Mouse (Mus musculus) thymus, postnatal 14 days (tissue): Measurements from ENCODE around the gene Sec22c.

Experiments
- DNase-seq: peaks from one replicate; pipeline ENCODE4 v3.0.0; 2021

Gene Sec22c

DNA sequence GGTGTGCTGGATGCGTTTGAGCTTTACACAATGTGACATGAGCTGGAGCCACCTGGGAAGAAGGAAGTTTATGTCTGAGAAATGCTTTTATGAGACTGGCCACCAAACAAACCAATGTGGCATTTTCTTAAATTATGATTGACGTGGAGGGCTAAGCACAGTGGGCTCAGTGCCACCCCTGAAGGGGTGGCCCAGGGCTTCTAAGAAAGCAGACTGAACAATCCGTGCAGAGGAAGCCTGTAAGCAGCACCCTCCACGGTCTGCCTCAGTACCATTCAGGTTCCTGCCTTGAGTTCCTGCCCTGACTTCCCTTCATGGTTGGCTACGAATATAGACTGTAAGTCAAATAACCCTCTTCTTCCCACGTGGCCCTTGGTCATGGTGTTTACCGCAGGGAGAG lies 14.6 kb downstream of the Sec22c start:
- no peak for DNase-seq

DNA sequence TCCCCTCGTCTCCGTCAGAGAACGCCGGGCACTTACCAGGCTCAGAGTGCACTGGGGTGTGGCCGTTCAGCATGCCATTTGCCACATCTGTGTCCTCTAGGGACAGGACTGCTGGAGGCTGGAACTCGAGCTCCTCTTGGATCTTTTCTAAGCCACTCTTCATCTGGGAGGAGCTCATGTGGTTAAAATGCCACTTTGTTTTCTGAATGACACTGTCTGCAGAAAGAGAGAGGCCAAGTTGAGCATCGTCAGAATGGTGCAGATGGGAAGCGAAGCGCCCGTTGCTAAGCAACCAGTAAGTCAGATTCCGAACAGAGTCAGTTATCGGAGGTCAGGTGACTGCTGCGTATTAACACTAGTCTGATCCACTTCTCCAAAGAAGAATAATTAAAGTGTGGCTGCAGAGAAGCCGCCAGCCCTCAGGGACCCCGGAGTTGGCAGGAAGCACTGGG lies 15.1 kb downstream of the Sec22c start:
- no peak for DNase-seq

DNA sequence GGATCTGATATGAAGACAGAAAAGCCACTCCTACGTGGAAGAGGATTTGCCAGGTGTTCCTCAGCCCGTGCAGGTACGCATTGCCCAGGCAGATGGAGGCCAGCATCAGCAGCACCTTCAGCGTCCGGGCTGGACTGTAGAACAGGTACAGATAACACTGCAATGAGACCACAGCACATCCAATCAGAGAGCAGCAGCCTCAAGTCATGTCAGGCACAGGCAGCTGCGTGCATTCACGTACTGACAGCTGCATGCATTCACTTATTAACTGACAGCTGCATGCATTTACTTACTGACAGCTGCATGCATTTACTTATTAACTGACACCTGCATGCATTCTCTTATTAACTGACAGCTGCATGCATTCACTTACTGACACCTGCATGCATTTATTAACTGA lies 20.6 kb downstream of the Sec22c start:
- DNase-seq = no peak

DNA sequence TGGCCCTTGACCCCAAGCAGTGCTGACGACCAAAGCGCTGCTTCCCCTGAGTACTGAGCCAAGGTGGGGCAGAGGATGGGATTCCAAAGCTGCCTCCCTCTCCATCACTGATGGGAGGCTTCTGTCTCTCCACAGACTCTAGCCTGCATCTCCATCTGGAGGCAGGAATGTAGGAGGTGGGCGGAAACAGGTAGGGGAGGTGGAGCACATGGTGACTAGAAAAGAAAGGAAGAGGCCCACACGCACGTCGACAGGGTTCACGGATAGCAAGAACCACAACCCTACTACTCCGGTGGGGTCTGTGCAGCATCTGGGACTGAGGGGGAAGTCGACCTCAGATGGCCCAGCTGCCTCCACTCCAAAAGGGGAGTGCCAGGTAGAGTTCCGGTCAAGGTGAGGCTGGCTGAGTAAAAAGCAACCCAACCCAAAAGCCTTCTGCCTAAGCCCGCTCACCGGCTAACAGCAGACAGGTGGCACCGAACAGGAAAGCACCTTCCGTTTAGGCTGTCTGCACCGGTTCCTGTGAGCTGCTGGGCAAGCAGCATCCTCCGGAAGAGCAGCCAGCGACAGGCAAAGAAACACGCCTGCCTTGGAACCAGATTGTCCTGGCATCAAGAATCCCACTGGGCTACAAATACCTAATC lies 23.1 kb downstream of the Sec22c start:
- DNase-seq = peak; percentile 71

DNA sequence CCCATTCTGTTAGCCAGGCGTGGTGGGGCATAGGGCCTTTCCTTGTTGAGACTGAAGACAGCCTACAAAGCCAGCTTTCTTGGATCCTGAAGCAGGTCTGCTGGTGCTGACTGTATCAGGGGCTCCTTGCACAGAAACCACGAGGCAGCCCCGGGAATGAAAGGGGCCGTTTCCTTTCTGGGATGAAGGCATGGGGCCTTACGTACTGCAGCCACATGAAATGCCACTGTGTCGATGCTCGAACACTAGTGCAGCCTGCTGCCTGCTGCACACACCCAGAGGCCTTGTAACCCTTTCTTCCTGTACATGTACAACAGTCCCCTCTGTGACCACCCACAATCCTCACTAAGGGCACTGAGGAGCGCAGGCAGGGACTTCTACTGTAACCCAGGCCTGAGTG lies 24.1 kb downstream of the Sec22c start:
- no peak for DNase-seq

DNA sequence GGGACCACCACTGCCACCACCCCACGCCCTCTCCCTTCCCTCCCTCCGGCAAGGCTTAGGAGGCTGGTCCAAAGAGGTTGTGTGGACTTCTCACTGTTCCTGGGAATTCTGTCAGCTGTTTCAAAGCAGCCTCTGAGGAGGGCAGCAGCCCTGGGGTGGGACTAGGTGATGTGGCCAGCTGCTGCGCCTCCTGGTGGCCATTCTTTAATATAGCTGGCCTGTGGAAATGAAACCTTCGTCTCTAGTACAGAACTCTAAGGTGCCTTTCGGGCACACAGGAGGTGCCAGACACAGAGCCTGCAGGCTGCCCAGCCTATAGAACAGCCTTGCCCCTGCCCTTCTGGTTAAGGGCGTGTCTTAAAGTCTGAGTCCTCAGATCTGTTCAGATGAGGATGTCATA lies 25.7 kb downstream of the Sec22c start:
- peak; percentile 72 for DNase-seq

DNA sequence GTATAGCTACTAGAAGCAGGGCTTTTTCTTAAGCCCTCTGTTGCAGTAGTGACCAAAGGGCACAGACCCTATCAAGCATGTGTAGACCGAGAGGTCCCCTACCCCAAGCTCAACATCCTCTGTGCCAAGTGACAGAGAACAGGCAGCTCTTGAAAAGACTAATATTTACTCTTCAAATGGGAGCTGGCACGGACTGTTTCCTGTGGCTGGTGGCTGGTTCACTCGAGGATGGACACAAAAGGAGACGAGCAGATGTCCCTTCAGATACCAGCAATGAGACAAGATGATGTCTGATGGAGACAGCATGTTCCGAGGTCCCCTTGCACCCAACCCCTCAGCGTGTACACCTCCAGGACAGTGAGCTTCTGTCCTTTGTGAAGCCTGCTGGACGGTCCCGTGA lies 27.8 kb downstream of the Sec22c start:
- DNase-seq = no peak

DNA sequence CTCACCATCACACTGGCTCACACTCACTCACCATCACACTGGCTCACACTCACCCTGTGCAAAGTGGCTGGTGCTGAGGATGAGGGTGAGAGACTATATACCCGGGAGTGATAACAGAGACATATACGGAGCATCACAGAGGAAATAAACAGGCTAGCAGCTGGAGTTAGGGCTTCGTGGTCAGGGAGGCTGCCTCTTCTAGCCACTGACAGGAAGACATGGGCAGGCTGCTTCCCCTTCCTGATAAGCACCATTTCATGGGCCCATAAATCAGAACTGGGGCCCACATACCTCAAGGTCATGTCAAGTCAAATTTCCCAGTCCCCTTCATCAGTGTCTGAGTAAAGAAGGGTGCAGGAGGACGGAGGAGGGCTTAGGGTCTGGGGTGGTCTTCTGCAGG lies 28.2 kb downstream of the Sec22c start:
- no peak for DNase-seq

DNA sequence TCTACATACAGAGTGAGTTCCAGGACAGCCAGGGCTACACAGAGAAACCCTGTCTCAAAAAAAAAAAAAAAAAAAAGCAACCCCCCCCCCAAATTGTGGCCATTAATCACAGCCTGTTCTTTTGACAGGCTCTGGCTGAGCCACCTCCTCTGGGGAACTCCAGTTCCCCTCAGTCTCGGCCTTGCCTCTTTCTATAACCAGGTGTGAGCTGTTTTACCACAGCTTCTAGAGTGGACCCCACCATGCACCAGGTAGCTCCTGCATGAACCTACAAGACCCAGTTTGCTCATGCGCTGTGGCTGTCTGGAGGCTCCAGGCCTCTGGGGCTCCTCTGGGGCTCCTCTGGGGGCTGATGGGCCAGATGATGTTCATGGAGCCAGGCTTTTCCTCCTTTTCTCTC lies 29.7 kb downstream of the Sec22c start:
- no peak for DNase-seq

DNA sequence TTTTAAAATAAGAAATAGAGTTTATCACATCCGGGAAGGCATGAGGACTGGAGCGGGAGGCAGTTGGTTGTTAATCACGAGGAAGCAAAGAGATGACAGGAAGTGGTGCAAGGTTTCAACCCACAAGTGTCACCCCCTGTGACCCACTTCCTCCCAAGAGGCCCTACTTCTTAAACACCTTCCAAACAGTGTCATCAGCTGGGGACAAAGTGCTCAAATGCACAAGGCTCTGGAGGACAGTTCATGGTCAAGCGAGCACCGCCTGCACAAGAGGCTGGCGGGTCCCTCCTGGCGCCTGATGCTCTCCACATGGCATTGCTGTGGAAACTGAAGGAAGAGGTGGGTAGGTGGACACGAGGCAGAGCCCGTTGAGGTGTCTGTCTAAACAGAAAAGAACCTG lies 30.3 kb downstream of the Sec22c start:
- DNase-seq = peak; percentile 83

DNA sequence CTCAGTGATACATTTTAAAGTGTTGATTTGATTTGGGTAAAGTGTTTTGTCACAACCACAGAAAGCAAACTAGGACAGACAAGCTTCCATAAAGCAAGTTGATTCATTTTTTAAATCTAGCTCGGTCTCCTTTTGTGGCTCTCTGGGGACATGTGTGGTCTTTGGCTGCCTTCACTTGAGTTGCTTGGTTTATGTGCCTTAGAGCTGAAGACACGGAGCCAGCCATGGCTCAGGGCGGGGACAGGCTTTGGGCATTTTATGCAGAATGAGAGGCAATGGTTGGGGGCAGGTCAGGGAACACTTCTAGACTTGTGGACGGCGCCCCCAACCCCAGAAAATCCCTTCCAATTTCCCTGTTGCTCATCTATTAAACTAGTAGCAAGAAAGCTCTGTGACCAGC lies 31.6 kb downstream of the Sec22c start:
- DNase-seq = no peak

DNA sequence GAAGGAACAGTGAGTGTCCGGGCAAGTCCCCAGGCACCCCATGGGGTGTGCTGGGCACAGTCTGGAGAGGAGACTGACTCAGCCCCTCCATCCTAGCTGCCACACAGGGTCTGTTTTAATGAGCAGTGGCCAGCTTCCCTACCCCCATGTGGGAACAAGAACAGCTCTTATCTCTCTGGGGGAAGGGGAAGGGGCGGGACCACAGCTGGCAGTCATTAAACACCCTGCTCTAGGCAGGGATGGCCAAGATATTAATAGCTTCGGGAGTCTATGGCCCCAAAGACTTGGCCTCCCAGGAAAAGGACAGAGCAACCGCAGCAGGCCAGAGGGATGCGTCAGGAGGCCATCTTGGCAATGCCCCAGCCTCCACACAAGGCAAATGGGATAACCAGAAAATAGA lies 33.0 kb downstream of the Sec22c start:
- no peak for DNase-seq

DNA sequence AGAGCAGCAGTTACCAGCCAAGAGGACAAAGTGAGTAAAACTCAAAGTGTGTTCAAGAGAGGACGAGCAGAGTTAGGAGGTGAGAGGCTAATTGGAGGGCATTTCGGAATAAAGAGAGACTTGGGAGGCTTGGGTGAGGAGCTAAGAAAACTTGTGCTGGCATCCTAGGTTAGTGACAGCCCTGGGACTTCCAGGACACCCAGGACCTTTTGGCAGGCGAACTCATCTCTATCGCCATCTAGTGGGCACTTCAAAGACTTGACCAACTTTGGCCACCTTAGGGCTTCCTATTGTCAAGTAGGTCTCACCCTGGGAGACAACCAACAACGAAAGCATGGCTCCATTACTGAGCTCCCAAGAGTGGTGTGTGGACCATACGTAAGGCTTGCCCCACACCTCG lies 34.0 kb downstream of the Sec22c start:
- peak; percentile 54 for DNase-seq

DNA sequence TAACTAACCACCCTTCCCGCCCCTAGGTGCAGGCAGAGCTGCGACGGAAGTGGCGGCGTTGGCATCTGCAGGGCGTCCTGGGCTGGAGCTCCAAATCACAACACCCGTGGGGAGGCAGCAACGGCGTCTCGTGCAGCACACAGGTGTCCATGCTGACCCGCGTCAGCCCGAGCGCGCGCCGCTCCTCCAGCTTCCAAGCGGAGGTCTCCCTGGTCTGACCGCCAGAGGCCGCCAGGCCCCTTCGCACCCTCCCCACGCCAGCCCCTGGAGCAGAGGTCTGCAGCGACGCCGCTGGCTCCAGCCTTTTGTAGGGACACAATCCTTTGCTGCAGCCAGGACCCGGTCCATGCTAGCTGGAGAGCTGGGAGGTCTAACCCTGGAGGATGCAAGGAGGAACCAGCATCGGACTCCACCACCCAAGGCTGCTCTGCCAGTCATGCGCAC lies 35.9 kb downstream of the Sec22c start:
- peak; percentile 82 for DNase-seq

DNA sequence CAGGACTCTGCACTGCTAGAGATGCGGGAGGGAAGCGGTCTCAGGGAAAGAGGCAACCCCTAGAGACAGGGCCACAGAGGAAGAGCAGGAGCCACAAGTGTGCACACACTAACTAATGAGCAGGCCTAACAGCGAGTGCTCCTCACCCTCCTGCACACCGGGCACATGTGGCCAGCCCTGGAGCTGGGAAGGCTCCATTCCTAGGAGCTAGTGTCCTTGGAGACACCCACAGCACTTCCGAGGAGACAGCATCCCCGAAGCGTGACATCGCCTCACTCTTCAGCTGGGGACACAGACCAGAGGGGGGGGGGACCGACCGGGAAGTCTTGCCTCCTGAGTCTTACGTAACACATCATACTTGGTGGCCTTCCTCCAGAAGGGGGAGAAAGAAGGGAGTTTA lies 37.5 kb downstream of the Sec22c start:
- DNase-seq = no peak

DNA sequence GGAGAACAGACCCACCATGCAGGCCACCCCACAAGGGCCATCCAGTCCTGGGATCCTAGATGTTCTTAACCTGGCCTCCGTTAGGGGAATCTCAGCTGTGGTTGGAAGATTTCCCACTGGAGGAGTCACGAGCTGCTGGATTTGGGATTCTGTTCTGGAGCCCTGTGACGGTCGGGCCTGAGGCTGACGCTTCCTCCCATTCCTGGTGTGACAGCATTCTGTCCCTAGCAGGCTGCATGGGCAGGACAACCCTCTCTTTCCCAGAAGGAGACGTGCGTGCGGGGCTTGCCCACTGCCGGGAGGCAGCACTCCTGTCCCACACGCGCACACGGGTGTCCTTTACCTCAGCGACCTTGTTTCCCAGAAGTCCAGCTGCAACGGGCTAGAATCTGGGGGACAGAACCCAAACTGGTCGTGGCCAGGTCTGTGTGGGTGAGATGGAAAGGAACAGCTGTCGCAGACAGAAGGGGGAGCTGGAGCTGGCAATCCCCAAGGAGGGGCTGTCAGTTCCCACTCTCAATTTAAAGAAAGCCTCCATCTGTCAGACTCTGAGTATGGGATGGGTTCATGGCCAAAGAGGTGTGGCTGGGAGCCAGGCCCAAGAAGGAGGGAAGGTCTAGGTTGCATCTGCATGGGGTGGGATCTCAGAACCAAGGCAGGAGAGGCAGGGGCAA lies 38.2 kb downstream of the Sec22c start:
- no peak for DNase-seq

DNA sequence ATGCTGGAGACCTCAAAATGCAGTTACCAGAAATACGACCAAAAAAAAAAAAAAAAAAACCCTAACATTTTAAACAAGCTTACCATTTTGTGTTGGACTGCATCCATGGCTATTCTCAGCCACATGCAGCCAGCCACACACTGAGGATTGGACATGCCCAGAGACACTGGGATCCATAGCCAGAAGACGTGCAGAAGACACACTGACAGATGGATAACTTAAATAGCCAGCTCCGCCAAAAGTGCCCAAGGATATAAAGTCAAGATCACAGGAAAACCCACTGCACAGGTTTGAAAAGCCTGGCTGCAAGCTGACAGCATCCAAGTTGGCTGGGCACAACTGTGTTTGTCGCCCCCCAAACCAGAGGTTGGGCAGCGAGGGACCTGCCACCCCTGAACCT lies 41.2 kb downstream of the Sec22c start:
- DNase-seq = no peak

DNA sequence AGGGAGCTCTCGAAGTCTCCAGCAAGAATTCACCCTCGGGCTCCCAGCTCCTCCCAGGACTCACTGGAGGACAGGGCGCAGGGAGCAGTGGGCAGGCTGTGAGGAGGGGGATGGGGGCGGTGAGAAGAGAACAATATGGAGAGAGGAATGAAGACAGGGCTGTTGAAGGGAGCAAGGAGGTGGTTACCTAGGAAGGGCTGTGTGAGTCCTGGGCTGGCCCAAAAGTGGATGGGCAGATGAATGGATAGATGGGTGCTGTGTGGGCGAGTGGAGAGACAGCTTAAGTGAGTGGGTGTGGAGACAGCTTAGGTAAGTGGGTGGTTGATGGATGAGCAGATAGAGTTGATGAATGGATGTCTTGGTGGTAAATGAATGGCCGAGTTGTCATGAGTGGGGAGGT lies 41.8 kb downstream of the Sec22c start:
- DNase-seq = no peak

DNA sequence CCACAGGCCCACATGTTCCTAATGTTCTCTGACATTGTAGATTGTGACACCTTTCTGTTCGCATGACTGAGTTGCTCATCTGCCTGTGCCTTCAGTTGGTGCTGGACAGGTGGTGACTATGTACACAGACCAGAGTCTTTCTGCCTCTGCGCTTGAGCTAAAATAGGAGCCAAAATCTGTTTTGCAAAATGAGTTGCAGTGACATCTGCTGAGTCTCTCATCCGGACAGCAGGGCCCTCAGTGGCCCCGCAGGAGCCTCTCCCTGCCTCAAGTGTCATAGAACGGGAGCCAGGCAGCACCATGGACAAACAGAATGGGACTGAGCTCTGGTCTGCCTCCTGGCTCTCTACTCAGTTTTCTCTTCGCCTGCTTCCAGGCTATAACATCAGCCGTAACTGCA lies 45.5 kb downstream of the Sec22c start:
- no peak for DNase-seq

DNA sequence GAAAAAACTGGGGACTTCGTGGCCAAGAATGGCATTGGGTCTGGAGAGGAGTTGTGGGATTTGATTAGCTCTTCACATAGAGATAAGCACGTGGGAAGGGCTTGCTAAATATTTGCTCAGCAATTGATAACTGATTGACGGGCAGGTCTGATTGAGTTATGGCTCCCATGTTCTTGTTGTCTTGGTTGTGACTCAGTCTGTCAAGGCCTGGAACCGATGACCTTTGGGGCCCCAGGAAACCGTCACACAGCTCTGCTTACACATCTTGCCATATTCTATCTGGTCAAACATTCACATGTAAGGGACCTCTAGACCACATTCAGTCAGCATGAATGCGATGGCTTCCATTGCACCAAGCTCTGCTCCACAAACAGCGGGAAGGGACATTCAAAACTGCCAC lies 47.0 kb downstream of the Sec22c start:
- no peak for DNase-seq

DNA sequence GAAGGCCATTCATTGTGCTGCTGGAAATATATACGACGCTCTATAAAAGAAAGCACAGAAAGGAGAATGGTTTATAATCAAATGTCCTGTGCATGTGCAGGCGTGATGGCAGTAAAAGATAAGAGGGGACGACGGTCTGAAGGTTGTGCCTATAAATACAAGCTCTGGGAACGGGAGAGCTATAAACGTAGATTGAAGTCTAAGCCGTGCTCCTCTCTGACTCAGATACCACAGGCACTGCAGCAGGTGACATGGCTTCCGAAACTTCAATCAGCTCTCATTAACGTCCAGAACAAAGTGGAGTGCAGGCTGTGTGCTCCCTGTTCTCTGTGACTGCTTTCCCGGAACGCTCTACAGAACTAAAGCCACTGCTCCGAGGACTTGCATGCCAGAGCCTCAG lies 48.1 kb downstream of the Sec22c start:
- no peak for DNase-seq

DNA sequence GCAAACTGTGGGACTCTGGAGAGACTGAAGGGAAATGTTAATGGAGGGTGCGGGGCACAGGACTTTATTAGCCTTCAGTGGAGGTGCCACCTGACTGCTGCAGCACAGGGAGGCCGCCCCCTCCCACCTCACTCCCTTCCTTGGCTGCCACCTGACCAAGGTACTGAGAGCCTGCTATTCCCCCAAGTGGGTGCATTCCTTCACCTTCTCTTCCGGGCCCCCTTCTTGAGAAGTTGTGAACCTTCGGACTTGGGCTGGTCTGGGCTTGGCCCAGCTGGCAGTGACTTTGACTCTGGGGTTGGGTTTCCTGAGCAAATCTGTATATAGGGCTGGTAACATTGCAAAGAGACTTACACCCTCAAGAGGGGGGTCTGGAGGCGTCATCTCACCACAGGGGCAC lies 49.0 kb downstream of the Sec22c start:
- no peak for DNase-seq

DNA sequence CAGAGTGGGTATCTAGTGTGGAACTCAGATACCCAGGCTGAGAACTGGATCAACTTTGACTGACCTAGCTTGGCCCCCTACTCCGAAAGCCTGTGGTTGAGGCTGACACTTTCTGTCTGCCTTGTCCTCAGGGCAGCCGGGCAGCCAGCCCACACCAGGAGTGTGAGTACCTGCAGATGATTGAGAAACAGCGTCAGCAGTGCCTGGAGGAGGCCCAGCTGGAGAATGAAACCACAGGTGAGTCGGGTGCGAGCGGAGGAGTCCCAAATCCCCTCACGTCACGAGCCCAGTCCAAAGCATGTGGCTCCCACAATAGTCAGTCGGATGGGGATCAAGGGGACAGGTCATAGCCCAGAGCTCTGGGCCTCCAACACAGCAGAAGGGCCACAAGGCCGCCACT lies 51.6 kb downstream of the Sec22c start:
- DNase-seq = no peak

DNA sequence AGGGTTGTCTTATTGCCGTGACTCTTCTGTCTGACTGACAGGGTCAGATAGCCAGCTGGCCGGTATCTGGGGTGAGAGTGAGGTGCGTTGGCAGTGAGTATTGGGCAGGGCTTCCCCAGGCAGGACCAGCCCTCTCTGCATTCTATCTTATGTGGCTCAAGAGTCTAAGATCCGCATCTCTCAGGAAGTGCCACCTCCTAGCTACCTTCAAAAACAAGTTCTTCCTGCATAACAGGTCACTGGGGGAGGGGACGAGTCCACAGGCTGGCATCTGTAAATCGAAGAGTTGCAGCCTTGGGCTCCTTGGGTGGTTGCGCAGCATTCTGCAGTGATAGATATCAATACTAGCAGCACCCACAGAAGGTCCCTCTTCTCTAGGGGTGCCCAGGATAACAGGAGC lies 58.3 kb downstream of the Sec22c start:
- DNase-seq = peak; percentile 31

DNA sequence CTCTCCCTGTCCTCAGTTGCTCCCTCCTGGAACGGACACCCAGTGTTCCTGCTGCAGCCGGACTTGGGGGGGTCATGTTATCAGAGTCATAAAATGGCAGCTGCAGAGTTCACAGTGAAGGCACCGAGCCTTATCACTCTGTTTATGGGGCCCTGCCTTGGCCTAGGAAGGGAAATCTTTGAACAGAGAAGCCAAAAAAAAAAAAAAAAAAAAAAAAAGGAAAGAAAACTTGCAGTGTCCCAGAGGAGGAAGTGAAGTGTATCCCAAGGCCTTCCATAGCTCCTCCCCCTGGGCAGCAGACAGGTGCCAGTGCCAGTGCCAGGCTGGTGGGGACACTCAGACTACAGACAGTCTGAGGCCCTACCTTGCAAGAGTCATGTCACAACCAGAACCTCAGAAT lies 60.4 kb downstream of the Sec22c start:
- no peak for DNase-seq
